In genomic region chr9:62121551-62122447, GRCm38 (mm10) we compare ENCODE assay signal across 8 mouse cellular contexts. TPM values are rescaled to one million over a fixed set of nuclear protein-coding genes. Genes with fewer than 3 reads are reported as not detected.
DNase-seq lines count a peak whose midpoint lies in the region; ATAC-seq and TF ChIP-seq lines count a peak whose summit lies in the region.

No protein-coding gene starts in this region.

- in situ Hi-C loops in CH12.LX (cut with MboI; ENCODE audit: low pct_ligation_motif_present, low pct_unique_long_range_greater_than_20kb, low sequenced_read_pairs): no loop called here

- dilution Hi-C loops in CH12.LX (cut with MboI; ENCODE audit: extremely low pct_ligation_motif_present, extremely low pct_unique_long_range_greater_than_20kb, low sequenced_read_pairs): no loop called here

- ATAC-seq in embryonic facial prominence, embryonic 14.5 days (ENCODE audit: low read depth): peak; percentile 8
- peak; percentile 9 for ATAC-seq in heart, embryonic 14.5 days (ENCODE audit: insufficient number of reproducible peaks, insufficient read depth, low FRiP score, low read depth)
- no peak for ATAC-seq in liver, embryonic 15.5 days (ENCODE audit: insufficient read depth)
- ATAC-seq in neural tube, embryonic 15.5 days (ENCODE audit: low FRiP score): peak; percentile 45

- peak in 1 of 2 experiments; percentile 15; a peak in 1 of 4 replicates for TF ChIP-seq CTCF in CH12.LX (conservative IDR thresholded peaks at IDR 0.05 in 1 of 2, IDR thresholded peaks at IDR 0.05 in 1 of 2; ENCODE audit: low read depth in 2 of 2, low read length in 2 of 2)

- no peak for TF ChIP-seq RAD21 in CH12.LX (IDR thresholded peaks at IDR 0.05; ENCODE audit: low read depth, low read length)

- under 1% methylated on average over 49 of the region's 59 CpGs for WGBS in embryonic facial prominence, embryonic 14.5 days
- WGBS in heart, embryonic 14.5 days: under 1% methylated on average over 59 of the region's 59 CpGs
- 0% methylated on average over 59 of the region's 59 CpGs for WGBS in liver, embryonic 15.5 days (ENCODE audit: insufficient replicate concordance)
- WGBS in neural tube, embryonic 15.5 days: under 1% methylated on average over 59 of the region's 59 CpGs

- H3K9me3 ChIP-seq in CH12.LX (replicated peaks; ENCODE audit: low read length): no peaks in the 10 kb centered on the region
- H3K9me3 ChIP-seq in embryonic facial prominence, embryonic 14.5 days (ENCODE audit: control insufficient read depth, low read length): no peaks in the 10 kb centered on the region
- no peaks in the 10 kb centered on the region for H3K9me3 ChIP-seq in heart, embryonic 14.5 days (ENCODE audit: control insufficient read depth, low read length)
- no peaks in the 10 kb centered on the region for H3K9me3 ChIP-seq in liver, embryonic 15.5 days (replicated peaks)
- H3K9me3 ChIP-seq in neural tube, embryonic 15.5 days (replicated peaks): no peaks in the 10 kb centered on the region

- H3K4me1 ChIP-seq in CH12.LX (ENCODE audit: control insufficient read depth in 1 of 2, insufficient read depth in 2 of 2): peaks cover 2 to 22% of the 10 kb centered on the region in 2 experiments; a peak in 3 of 4 replicates
- peaks cover 12% of the 10 kb centered on the region for H3K4me1 ChIP-seq in embryonic facial prominence, embryonic 14.5 days (ENCODE audit: control insufficient read depth, insufficient read depth, low read length)
- H3K4me1 ChIP-seq in heart, embryonic 14.5 days (ENCODE audit: control insufficient read depth in 2 of 2, insufficient read depth in 2 of 2, low read length in 2 of 2): no peaks in the 10 kb centered on the region
- H3K4me1 ChIP-seq in liver, embryonic 15.5 days (replicated peaks): peaks cover 24% of the 10 kb centered on the region
- H3K4me1 ChIP-seq in neural tube, embryonic 15.5 days: peaks cover 26% of the 10 kb centered on the region

- peak overlapping the region; percentile 68 for H3K27ac ChIP-seq in CH12.LX (ENCODE audit: insufficient read depth, low read depth)
- H3K27ac ChIP-seq in embryonic facial prominence, embryonic 14.5 days (replicated peaks; ENCODE audit: low read depth, low read length): peak overlapping the region; percentile 95
- H3K27ac ChIP-seq in heart, embryonic 14.5 days (replicated peaks in 1 of 2; ENCODE audit: control insufficient read depth in 1 of 2, insufficient read depth in 1 of 2, low read depth in 2 of 2, low read length in 2 of 2): peak overlapping the region; percentile 69 to 89
- peak overlapping the region; percentile 73 for H3K27ac ChIP-seq in liver, embryonic 15.5 days (replicated peaks)
- H3K27ac ChIP-seq in neural tube, embryonic 15.5 days (replicated peaks): peak overlapping the region; percentile 97

- TF ChIP-seq POLR2A in CH12.LX (IDR thresholded peaks at IDR 0.05; ENCODE audit: low read depth, low read length): no peak

- H3K4me2 ChIP-seq in CH12.LX (ENCODE audit: insufficient read depth, low read depth, poor library complexity, severe bottlenecking): peak overlapping the region; percentile 93; the same call in 1 of the 2 replicates
- peak overlapping the region; percentile 91 for H3K4me2 ChIP-seq in embryonic facial prominence, embryonic 14.5 days (ENCODE audit: low read depth, low read length)
- peak overlapping the region; percentile 98 for H3K4me2 ChIP-seq in heart, embryonic 14.5 days (ENCODE audit: low read length)
- H3K4me2 ChIP-seq in liver, embryonic 15.5 days: peak overlapping the region; percentile 100
- peak overlapping the region; percentile 61 for H3K4me2 ChIP-seq in neural tube, embryonic 15.5 days

- peak overlapping the region; percentile 89 for H3K9ac ChIP-seq in CH12.LX (ENCODE audit: insufficient read depth, low read depth)
- H3K9ac ChIP-seq in embryonic facial prominence, embryonic 14.5 days (ENCODE audit: low read depth, low read length): peak overlapping the region; percentile 97
- peak overlapping the region; percentile 95 for H3K9ac ChIP-seq in heart, embryonic 14.5 days (ENCODE audit: low read length)
- H3K9ac ChIP-seq in liver, embryonic 15.5 days: peak overlapping the region; percentile 84
- peak overlapping the region; percentile 97 for H3K9ac ChIP-seq in neural tube, embryonic 15.5 days (replicated peaks)

- H3K36me3 ChIP-seq in CH12.LX (replicated peaks in 1 of 2; ENCODE audit: control insufficient read depth in 1 of 2, insufficient read depth in 1 of 2, low read length in 1 of 2): no peaks in the 10 kb centered on the region
- no peaks in the 10 kb centered on the region for H3K36me3 ChIP-seq in embryonic facial prominence, embryonic 14.5 days (ENCODE audit: control insufficient read depth, insufficient read depth, low read length)
- H3K36me3 ChIP-seq in heart, embryonic 14.5 days (ENCODE audit: control insufficient read depth, insufficient read depth, low read length): no peaks in the 10 kb centered on the region
- H3K36me3 ChIP-seq in liver, embryonic 15.5 days (replicated peaks): no peaks in the 10 kb centered on the region
- H3K36me3 ChIP-seq in neural tube, embryonic 15.5 days: no peaks in the 10 kb centered on the region

- peaks cover 20% of the 10 kb centered on the region for H3K79me2 ChIP-seq in CH12.LX (replicated peaks; ENCODE audit: control insufficient read depth, extremely low read depth, insufficient read depth, poor library complexity, severe bottlenecking)

- no peak for TF ChIP-seq EP300 in CH12.LX (IDR thresholded peaks at IDR 0.05; ENCODE audit: low read length)

- peak overlapping the region; percentile 68 to 88 (median 86) for H3K4me3 ChIP-seq in CH12.LX (replicated peaks in 1 of 3; ENCODE audit: low read depth in 2 of 3, low read length in 2 of 3, poor library complexity in 1 of 3)
- H3K4me3 ChIP-seq in embryonic facial prominence, embryonic 14.5 days (ENCODE audit: low read depth, low read length): peak overlapping the region; percentile 94
- peak overlapping the region; percentile 76 to 93 for H3K4me3 ChIP-seq in heart, embryonic 14.5 days (ENCODE audit: control insufficient read depth in 1 of 2, insufficient read depth in 1 of 2, low read depth in 1 of 2, low read length in 2 of 2)
- peak overlapping the region; percentile 78 for H3K4me3 ChIP-seq in liver, embryonic 15.5 days (replicated peaks)
- peak overlapping the region; percentile 96 for H3K4me3 ChIP-seq in neural tube, embryonic 15.5 days (replicated peaks)

- H3K27me3 ChIP-seq in CH12.LX (replicated peaks): peaks cover 11% of the 10 kb centered on the region
- H3K27me3 ChIP-seq in embryonic facial prominence, embryonic 14.5 days (replicated peaks; ENCODE audit: control insufficient read depth, insufficient read depth, low read length): no peaks in the 10 kb centered on the region
- H3K27me3 ChIP-seq in heart, embryonic 14.5 days (ENCODE audit: control insufficient read depth, insufficient read depth, low read length): no peaks in the 10 kb centered on the region
- H3K27me3 ChIP-seq in liver, embryonic 15.5 days: peaks cover 12% of the 10 kb centered on the region
- H3K27me3 ChIP-seq in neural tube, embryonic 15.5 days (replicated peaks): no peaks in the 10 kb centered on the region

- peak; percentile 11 for DNase-seq in CH12.LX (ENCODE audit: extremely low read depth)
- DNase-seq in adrenal gland, postnatal 25 days: peak; percentile 44
- DNase-seq in embryonic facial prominence, embryonic 14.5 days (ENCODE audit: low spot score): peak; percentile 23
- peak; percentile 53 for DNase-seq in kidney, postnatal 10 days
- DNase-seq in thymus, postnatal 25 days: peak; percentile 71

TF ChIP-seq in CH12.LX, 34 proteins besides CTCF, POLR2A, EP300 and RAD21:
- TF ChIP-seq TBP (conservative IDR thresholded peaks at IDR 0.05; ENCODE audit: low read depth, low read length): no peak
- TF ChIP-seq E2F4 (IDR thresholded peaks at IDR 0.05; ENCODE audit: insufficient replicate concordance, low read depth, low read length): no peak
- TF ChIP-seq CHD2 (IDR thresholded peaks at IDR 0.05; ENCODE audit: low read length): 0 out of 2 replicates have a peak, but pooled peaks have one; percentile 13

RNA-seq across cellular contexts. Expression of gene Glce, which starts 0.7 kb away (rescaled TPM):
- total RNA-seq in CH12.LX (2012; rRNA removed) (8.0 and 16.4 TPM in 2 replicates), CH12.LX (2014; rRNA removed) (13.1 and 13.7 TPM in 2 replicates)
- polyA plus RNA-seq in CH12.LX (2012; ENCODE audit: insufficient read length, low read depth): 6.9 and 7.4 TPM in 2 replicates
- total RNA-seq in adrenal gland, postnatal 25 days (2021): 39.3 and 44.8 TPM in 2 replicates
- 30.1 and 38.8 TPM in 2 replicates for polyA plus RNA-seq in embryonic facial prominence, embryonic 14.5 days (2014; fragmentation: Nextera tagmentation; extraction: Ambion mirVana)
- 9.6 and 10.7 TPM in 2 replicates for polyA plus RNA-seq in heart, embryonic 14.5 days (2014; fragmentation: Nextera tagmentation; extraction: Ambion mirVana)
- polyA plus RNA-seq in liver, embryonic 15.5 days (2015; fragmentation: Nextera tagmentation; extraction: Ambion mirVana): 4.8 and 6.5 TPM in 2 replicates
- polyA plus RNA-seq in neural tube, embryonic 15.5 days (2015; fragmentation: Nextera tagmentation; extraction: Ambion mirVana): 20.0 and 22.1 TPM in 2 replicates

Comparison
In these comparisons a context has a peak if more than half of its experiments do, and no peak if none do; other contexts are left out.
1. DNase-seq: peak in every context shown above with its lines; median percentile 71 in thymus, postnatal 25 days; 53 in kidney, postnatal 10 days; 44 in adrenal gland, postnatal 25 days; 23 in embryonic facial prominence, embryonic 14.5 days; 11 in CH12.LX.